Mouse (Mus musculus) T-cell, adult 2 months (primary cell): Measurements from ENCODE around the gene Avil.

Experiments
- DNase-seq: peaks from one replicate; pipeline ENCODE4 v3.0.0; 2022; ENCODE audit warnings: low spot score

Gene Avil

DNA sequence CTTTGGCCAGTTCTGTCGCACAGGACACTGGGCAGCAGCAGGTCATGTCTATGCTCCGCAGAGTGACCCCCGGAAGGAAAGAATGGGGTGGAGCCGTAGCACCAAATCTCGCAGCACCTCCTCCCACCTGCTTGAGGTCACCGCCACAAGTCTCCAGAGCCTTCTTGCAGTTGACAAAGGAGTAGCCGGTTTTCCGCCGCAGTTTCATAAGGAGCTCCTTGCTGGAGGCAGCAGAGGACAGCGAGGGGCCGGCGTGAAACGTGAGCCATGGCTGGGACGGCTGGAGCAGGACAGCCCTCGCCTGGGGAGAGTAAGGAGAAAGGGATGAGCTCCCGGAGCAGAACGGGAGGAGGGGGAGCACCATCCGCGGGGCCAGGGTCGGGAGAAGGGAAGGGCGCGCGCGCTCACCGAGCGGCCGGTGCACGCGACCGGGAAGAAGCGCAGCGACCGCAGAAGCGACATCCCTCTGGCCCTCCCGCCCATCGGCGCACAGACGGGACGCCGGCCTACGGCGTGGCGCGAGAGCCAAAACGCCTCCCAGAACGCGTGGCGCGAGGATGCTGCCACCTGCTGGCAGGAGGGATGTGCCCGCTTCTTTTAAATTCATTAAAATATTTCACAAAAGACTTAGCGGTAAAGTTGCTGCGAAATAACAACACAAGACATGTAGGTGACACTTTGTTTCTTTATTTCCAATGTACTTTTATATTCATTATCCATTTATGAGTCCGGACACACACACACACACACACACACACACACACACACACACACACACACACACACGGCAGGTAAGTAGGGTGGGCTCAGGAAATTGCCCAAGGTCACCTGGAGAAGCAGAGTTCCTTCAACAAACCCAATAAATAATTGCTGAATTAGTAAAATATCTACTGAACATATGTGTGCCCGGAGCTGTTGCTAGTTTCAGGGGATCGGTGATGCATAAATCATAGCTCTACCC is 30.1 kb downstream of the Avil start, which contains the start of gene Tsfm:
TSS of gene Tsfm (minus strand) at position 505 of the 961 bp plus-strand sequence.
- DNase-seq = peak; percentile 84

DNA sequence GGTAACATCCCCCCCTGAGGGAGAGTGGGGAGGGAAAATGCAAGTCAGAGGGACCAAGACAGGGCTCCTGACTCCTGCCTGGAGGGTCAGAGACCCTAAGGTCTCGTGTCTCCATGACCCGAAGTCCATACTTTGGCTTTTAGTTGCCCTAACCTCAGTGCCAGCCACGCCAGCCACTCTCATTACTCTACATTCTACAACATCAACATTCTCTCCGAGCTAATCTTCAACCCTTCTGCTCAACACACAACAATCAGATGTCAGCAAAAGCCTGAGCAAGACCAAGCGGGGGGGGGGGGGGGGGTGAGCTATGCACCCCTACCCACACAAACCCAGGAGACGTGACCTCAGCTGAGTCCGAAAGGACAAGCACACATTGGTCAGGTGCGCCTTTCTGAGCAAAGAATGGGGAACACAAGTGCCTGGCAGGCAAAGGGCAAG is 32.8 kb downstream of the Avil start:
- DNase-seq = no peak

DNA sequence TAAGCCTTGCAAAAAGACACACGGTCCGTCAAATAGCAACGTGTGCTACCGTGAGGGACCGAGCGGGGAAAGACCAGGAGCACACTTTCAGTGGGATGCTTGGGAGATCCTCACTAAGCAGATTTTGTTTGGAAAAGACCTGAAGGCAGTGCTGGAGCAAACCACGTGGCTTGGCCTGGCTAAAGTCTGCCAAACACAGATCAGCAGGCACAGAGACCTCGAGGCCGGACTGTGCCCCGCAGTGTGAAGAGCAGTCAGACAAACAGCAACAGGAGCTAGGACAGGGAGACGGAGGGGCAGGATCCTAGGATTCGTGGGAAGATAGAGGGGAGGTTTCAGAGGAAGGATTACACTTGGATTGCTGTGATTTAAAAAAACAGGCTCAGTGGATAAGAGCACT is 35.8 kb downstream of the Avil start:
- DNase-seq = no peak

DNA sequence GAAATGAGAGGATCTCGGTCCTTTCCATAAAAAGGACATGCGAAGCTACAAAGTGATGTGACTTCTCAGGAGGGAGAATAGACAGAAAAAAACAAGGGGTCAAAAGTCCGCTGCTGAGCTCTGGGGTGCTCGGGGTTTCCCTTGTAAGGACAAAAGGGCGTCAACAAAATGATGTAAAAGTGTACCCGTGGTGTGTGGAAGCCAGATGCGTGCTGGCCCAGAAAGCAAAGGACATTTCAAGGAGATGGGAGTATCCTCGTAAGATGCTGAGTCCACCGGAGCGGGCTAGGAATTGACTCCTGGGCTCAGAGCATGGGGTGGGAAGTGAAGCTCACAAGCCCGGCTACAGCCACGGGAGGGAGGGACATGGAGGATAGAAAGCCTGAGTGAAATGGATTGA is 37.1 kb downstream of the Avil start:
- DNase-seq = no peak

DNA sequence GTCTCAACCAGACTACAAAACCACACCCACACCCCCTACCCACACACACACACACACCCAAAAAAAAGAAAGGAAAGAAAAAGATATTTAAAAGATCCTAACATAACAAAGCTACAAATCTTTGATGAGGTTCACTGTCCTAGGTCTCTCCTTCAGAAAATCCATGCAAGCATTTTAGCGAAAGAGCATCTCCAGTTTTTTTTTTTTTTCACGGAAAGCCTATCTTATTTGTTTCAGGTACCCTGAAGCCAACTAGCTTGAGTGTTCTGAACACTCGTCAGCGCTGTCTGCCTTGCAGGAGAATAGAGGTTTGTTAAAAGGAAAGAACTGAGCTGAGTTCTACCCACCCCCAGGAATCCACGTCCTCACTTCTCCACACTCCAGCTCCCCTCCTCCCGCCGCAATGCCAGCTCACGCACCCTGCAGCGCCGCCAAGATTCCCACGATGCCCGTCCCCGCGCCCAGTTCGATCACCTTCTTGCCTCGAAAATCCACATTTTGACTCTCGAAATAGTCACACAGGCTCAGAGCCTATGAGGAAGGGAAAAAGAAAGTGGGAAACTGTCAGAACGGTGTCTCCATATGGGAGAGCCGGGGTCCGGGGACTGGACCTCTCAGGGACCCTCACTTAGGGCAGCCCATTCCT is 40.2 kb downstream of the Avil start:
- DNase-seq = no peak

DNA sequence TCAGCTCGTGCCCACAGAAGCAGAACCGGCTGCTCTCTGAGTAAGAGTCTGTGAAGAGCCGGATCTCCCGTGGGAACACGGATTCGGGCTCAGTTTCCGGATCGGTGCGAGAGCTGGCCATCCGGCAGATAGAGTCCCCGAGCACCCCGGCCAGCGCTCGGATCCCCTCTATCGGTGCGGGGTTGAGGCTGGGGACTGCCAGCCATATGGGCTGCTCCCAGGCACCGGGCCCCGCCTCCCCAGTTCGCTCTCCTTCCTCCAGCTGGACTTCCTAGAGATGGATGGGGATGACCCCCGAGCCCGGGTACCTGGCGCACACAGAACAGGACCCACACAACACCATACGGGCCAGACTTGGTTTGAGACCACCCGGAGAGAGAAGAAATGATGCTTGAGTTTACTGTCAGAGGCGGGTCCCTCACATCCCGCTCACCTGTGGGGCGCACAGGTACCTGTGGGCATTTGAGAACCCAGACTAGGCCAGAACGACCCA is 40.8 kb downstream of the Avil start, which contains the start of the genes Mettl1 and Eef1akmt3:
TSS of gene Mettl1 (plus strand) at position 141 of the 493 bp plus-strand sequence.
TSS of gene Eef1akmt3 (minus strand) at position 240 of the 493 bp plus-strand sequence.
- DNase-seq = no peak

DNA sequence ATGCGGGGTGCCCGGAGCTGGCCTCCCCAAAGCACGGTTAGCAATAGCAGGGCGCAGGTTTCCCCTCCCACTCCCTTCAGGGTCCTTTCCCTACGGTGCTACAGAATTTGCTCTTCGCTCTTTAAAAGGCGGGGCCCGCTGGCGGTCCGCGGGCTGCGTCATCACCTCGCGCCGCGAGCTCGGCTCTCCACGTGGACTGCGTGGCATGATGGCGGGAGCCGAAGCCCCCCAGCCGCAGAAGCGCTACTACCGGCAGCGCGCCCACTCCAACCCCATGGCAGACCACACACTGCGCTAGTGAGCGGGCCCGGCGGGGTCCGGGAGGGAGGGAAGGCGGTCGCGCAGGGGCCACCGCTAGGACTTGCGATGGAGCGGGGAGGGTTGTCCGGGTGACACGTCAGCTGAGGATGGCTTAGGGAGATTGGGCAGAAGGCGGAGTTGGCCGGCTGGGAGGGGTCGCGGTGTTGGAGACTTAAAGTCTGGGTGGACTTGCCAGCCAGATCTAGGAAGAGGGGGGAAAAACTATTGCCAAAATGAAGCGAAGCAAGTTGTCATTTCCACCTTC is 41.3 kb downstream of the Avil start:
- peak; percentile 83 for DNase-seq

DNA sequence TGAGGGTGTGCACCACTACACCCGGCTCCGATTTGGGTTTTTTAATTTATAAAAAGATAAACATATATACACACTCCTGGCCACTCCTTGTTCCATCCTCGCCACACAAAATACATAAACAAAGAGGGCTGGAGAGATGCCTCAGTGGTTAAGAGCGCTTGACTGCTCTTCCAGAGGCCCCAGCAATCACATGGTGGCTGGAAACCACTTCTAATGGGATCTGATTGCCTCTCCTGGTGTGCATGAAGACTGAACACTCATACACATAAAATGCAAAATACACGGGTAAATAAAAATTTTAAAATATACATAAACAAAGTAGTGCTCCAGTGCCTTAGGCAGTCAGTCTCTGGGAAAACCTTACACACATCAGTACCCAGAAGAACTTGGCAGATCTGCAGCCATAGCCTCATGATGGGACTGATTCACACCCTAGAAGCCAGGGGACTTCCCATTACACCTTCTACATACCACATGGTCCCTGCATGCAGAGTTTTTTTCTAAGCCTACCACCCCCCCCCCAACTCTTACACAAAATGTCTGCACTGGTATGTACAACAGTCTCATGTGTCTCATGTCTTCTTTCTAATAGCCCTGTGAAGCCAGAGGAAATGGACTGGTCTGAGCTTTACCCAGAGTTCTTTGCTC is 42.1 kb downstream of the Avil start:
- no peak for DNase-seq

DNA sequence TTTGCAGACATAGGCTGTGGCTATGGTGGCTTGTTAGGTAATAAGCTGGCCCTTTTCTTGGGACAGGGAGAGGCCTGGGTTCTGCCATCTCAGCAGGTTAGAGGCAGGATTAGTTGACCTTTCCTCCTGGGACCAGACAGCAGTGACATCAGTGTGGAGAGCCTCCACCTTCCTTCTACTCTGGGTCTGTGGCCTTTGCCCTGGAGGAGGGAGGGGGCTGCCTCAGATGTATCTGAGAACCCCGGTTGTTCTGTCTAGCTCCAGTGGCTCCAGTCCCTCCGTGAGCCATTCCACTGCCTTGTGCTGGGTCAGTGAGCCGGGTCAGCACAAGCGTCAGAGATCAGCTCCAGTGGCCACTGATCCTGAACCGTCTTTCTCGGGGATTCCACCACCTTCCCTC is 42.7 kb downstream of the Avil start:
- DNase-seq = no peak

DNA sequence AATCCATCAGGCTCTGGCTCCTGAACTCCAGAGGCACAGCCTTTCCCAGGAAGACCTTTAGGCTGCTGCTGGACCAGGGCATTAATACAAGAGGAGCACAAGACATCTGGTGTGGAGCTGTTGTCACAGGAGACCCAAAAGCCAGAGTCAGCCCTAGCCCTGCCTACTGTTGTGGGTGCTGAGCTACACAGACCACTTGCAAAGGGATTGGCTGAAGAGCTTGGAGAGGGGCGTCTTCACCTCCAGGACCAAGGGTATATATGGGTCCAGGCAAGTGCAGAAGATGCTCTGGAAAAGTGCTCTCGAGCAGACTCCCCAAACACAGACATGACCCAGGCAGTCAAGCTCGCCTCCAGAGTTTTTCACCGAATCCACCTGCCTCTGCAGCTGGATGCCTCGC is 47.4 kb downstream of the Avil start, which contains the start of gene Cyp27b1:
TSS of gene Cyp27b1 (plus strand) at position 297 of the 400 bp plus-strand sequence.
- no peak for DNase-seq

DNA sequence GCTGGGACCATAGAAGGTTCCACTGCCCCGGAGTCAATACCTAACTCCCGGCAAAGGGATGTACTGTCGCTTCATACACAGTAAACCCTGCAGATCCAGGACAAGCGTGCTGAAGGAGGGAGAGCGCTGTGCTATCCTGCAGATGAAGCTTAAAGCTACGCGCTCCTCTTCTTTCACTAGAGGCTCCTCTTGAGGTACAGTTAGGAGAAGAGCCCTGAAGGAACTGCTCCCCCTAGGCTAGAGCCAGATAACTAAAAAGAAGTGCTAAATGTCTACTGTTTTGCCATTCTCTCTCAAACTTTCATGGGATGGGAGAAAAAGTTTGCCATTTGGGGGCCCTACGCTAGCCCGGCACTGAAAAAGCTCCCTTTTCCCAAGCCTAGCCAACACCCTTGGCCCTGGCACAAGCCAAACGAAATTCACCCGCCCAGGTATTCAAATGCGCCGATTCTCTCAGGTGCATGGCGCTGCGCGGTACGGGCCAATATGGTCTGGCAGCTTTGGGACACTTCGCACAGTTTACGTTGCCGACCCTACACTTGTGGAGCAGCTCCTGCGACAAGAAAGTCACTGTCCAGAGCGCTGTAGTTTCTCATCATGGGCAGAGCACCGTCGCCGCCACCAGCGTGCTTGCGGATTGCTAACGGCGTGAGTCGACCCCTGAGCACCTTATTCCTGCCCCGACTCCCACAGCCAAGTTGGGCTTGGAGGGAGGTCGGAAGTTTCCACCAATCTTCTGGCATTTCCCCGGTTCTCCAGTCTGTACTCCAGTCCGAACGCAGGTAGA is 48.3 kb downstream of the Avil start:
- DNase-seq = no peak

DNA sequence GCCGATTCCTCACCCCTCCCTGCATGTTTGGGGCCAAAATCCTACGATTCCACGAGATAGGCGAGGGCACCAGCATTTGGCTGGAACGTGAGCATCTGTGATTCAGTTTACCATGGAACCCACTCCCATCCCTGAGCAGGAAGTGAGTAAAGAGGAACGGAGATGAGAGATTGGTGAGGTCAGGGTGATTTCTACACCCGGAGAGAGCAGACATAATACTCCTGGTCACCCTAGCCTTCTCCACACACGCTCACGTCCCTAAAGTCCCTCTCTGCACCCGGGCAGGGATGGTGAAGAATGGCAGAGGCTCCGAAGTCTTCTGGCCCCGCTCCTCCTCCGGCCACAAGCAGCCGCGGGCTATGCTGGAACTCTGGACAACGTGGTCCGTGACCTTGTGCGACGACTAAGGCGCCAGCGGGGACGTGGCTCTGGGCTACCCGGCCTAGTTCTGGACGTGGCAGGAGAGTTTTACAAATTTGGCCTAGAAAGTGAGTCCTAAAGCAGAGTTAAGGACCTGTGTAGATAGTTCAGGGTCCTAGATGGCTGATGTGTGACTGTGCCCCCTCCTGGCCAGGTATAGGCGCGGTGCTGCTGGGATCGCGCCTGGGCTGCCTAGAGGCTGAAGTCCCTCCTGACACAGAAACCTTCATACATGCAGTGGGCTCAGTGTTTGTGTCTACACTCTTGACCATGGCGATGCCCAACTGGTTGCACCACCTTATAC is 49.0 kb downstream of the Avil start:
- no peak for DNase-seq

DNA sequence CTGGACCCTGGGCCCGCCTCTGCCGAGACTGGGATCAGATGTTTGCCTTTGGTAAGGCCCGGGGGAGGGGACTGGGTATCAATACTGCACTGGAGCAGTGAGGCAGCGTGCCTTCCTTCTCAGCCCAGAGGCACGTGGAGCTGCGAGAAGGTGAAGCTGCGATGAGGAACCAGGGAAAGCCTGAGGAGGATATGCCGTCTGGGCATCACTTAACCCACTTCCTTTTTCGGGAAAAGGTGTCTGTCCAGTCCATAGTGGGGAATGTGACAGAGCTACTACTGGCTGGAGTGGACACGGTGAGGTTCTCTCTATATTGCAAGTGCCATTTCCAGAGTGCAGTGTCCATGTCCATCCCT is 49.6 kb downstream of the Avil start:
- DNase-seq = no peak

DNA sequence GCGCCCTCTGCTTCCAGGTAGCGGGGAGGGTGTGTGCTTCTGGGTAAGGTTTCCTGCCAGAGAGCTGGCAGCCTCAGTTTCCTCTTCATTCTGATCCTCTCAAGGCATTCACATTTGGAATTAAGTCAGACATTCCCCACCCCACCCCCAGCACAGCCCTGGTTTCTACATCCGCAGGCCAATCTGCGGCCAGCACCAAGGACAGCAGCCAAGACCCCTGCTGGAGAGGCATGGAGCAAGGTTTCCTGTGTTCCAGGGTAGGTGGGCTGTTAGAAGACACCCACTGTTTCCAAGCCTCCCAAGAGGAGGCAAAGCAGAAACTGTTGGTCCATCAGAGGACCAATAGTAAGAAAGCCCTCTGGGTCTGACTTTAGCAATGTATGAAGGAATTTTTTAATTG is 54.1 kb downstream of the Avil start:
- no peak for DNase-seq

DNA sequence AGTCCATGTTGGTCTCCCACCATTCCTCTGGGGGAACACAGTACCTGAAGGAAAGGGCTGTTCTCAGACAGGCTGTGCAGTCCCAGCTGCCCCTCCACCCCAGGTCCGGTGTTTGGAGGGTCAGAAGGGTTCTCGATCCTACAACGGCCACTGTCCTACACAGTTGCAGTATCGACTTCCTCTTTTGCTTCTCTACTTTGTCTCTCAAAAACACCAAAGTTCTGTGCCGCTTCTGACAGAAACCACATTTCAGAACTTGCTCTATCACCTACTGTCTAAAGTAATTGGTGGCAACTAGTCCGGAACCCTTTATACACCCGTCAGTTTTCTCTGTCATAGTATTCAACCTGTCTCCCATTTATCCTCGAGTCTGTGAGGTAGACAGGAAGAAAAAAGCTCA is 54.9 kb downstream of the Avil start:
- DNase-seq = no peak

DNA sequence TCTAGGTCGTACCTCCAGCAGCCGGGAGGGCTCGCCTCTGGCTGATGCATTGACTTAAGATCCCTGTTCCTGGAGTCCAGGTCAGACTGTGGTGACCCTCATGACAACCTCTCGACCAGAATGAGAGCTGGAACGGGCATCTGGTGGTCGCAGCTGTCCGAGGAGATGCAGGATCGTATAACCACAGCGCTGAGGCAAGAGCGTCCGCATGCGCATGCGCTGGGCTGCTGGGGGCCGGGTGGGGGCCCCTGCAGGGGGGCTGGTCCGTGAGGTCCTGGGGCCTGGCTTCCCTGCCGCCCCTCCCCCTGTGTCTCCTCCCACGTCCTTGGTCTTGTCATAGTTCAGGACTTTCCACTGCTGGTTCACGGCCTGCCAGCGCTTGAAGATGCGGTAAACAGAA is 56.0 kb downstream of the Avil start:
- DNase-seq = no peak

DNA sequence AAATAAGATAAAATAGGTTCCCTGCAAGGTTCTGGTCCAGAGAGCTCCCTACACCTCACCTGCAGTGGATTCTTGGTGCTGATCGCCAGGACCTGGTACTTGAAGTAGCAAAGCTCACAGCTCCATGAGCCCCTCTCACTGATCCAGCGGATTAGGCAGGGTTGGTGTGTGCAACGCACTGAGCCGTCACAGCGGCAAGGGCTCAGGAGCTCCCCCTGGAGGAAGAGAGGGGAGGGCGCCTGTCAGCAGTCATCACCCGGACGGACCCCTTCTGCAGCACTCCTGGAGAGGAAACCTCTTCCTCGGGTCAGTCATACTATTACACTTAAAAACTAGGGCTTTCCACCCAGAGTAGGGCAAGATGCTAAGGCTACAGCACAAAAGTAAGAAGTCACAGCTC is 57.7 kb downstream of the Avil start:
- peak; percentile 79 for DNase-seq

DNA sequence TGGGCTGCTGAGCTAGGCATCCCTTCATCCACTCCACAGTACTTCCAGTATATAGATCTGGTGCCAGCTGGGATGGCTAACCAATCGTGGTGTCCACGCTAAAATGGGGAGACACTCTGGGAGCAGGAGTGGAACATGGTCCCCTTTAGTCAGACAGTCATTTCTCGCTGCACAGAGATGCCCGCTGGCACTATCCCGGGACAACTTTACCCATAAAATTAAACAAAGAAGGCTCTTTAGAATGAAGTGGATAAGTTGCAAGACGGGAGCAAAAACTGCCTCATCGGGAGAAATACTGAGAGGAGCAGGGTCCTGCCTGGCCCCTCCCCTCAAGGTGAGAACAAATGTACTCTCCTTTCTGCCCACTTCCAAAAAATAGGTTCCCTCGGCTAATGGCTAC is 58.2 kb downstream of the Avil start:
- no peak for DNase-seq

DNA sequence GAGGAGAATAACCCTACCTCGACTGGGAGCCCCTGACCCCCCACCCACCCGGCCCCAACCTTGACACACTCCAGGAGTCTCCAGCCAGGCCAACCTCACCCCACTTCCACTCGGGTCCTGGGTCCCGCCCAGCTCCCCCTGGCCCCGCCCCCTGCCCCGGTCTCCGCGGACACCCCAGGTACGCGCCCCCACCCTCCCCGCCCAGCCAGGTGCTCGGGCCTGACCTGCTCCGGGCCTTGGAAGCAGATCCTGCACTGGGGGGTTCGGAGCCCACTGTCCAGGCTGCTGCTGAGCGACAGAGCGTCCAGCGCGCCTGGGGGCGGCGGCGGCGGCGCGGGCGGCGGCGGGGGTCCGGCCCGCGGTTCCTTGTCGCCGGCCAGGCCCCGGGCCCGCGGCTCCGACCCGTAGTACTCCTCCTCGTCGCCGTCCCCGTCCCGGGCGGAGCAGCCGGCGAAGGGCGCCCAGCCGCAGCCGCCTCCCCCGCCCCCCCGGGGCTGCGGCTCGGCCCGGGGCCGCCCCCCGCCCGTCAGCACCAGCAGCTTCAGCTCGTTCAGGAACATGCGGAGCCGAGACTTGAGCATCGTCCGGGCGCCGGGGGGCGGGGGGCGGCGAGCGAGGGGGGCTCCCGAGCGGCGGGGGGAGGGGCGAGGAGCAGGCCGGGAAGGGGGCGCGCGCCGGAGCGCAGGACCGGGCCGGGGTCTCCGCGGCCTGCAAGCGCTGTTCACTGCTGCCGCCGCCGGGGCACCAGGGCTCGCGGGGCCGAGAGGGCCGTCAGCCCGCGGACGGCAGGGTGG is 58.9 kb downstream of the Avil start:
- DNase-seq = no peak
